Mouse (Mus musculus) hindbrain, embryonic 15.5 days (tissue): ENCODE measurements around the gene Anpep. TPM values are rescaled to one million over a fixed set of nuclear protein-coding genes. Genes with fewer than 3 reads are reported as not detected.

Experiments used
- ATAC-seq: fragments of 200-750 bp; cut with Nextera tagmentation; 2 replicates; pipeline ENCODE4 v1.8.0; 2017; ENCODE audit warnings: low read depth, moderate number of reproducible peaks, moderate TSS enrichment; ENCODE audit not compliant: low FRiP score
- H3K27ac ChIP-seq: fragments of 300-500 bp; sonication (generic); replicated peaks from 2 replicates; pipeline ENCODE4 v1.5.1; 2015; ENCODE audit warnings: mild to moderate bottlenecking, inconsistent platforms
- H3K27me3 ChIP-seq: fragments of 300-500 bp; sonication (generic); 2 replicates; pipeline ENCODE4 v1.6.1; 2015; ENCODE audit warnings: control low read depth, inconsistent platforms
- H3K36me3 ChIP-seq: fragments of 300-500 bp; sonication (generic); 2 replicates; pipeline ENCODE4 v1.6.1; 2015; ENCODE audit warnings: control low read depth, inconsistent platforms
- H3K4me1 ChIP-seq: fragments of 300-500 bp; sonication (generic); replicated peaks from 2 replicates; pipeline ENCODE4 v1.6.1; 2015; ENCODE audit warnings: control low read depth, inconsistent platforms
- H3K4me2 ChIP-seq: fragments of 300-500 bp; sonication (generic); 2 replicates; pipeline ENCODE4 v1.6.1; 2015; ENCODE audit warnings: moderate library complexity, mild to moderate bottlenecking, inconsistent platforms
- H3K4me3 ChIP-seq: fragments of 300-500 bp; sonication (generic); 2 replicates; pipeline ENCODE4 v1.5.1; 2015; ENCODE audit warnings: mild to moderate bottlenecking, inconsistent platforms
- H3K9ac ChIP-seq: fragments of 300-500 bp; sonication (generic); 2 replicates; pipeline ENCODE4 v1.6.1; 2015; ENCODE audit warnings: inconsistent platforms
- H3K9me3 ChIP-seq: fragments of 300-500 bp; sonication (generic); 2 replicates; pipeline ENCODE4 v1.6.1; 2016; ENCODE audit warnings: control low read depth, inconsistent platforms
- WGBS: fragments of 180-500 bp; shearing (Covaris S2); methylation state at CpG from one replicate; pipeline ENCODE4 v1.1.7; 2015; 5-methylcytosine and 5-hydroxymethylcytosine counted together
- polyA plus RNA-seq: library from polyadenylated mRNA; unstranded; fragments of >200 nt; fragmentation: Nextera tagmentation; extraction: Ambion mirVana; gene quantifications from 2 replicates; pipeline ENCODE4 v1.2.1, GENCODE M21; 2015

The Anpep gene
- polyA plus RNA-seq, 1 experiment from 2014 or later: 3.3 TPM

DNA sequence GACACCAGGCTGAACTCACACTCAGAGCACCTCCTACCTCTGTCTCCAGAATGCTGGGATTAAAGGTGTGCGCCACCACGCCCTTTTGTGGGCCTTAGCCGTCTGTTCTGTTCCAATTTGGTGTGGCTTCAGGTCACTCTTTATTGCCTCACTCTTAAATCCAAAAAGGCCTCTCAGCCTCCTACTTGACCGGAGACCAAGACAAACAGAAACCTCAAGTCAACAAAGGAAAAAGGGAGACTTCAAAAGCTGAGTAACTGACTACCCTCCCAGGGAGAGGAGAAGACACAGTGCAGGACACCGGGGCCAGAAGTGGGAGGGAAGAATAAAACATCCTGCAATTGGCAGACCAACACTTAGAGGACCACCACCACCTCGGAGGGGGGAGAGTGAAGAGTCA lies 29.7 kb downstream of the Anpep start:
- no peak overlapping the region for H3K9ac ChIP-seq
- H3K4me1 ChIP-seq: no peaks in the 10 kb centered on the region
- no peak overlapping the region for H3K27ac ChIP-seq
- 75% methylated on average over 6 of the region's 6 CpGs for WGBS
- no peaks in the 10 kb centered on the region for H3K9me3 ChIP-seq
- no peak overlapping the region for H3K4me2 ChIP-seq
- no peak for ATAC-seq
- no peaks in the 10 kb centered on the region for H3K27me3 ChIP-seq
- no peak overlapping the region for H3K4me3 ChIP-seq
- H3K36me3 ChIP-seq: no peaks in the 10 kb centered on the region

GRCm38 (mm10) chr7:79828341-79828740 lies 32.5 kb downstream of the Anpep start:
- no peak overlapping the region for H3K4me3 ChIP-seq
- no peaks in the 10 kb centered on the region for H3K36me3 ChIP-seq
- 73% methylated on average over 3 of the region's 3 CpGs for WGBS
- no peaks in the 10 kb centered on the region for H3K27me3 ChIP-seq
- no peak overlapping the region for H3K9ac ChIP-seq
- H3K9me3 ChIP-seq: no peaks in the 10 kb centered on the region
- no peak for ATAC-seq
- H3K4me1 ChIP-seq: no peaks in the 10 kb centered on the region
- no peak overlapping the region for H3K4me2 ChIP-seq
- no peak overlapping the region for H3K27ac ChIP-seq

DNA sequence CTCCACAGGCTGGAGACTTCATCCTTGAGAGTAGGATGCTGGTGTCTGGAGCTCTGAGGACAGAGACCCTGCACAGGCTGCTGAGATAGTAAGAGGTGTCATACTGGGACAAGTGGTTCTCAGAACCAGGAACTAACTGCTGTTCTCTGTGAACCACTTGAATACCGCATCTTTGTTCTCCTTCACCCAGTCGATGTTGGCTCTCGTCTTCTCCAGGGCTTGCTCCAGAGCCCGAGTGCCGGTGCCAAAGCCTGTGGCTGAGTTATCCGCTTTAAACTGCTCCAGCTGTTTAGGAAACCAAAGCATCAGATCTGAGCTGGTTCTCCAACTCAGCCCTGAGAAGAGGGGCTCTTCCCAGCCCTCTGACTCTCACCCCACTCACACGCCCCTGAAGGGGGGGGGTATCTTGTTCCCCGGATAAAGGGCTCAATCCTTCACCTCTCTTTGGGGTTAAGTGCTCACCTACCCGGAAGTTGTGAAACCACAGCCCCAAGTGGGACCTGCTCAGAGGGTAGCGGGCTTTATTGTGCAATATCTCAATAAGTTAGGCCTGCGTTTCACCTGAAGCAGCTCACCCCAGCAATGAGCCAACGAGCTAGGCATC lies 38.7 kb downstream of the Anpep start:
- H3K4me1 ChIP-seq: peaks cover 7% of the 10 kb centered on the region; the same call in 1 of the 2 replicates
- ATAC-seq: no peak
- WGBS: 89% methylated on average over 12 of the region's 12 CpGs
- no peak overlapping the region for H3K4me3 ChIP-seq
- H3K4me2 ChIP-seq: no peak overlapping the region
- H3K36me3 ChIP-seq: no peaks in the 10 kb centered on the region
- peaks cover 4% of the 10 kb centered on the region; the same call in 1 of the 2 replicates for H3K27me3 ChIP-seq
- no peak overlapping the region for H3K9ac ChIP-seq
- H3K9me3 ChIP-seq: no peaks in the 10 kb centered on the region
- H3K27ac ChIP-seq: no peak overlapping the region

GRCm38 (mm10) chr7:79819996-79820395 lies 40.9 kb downstream of the Anpep start:
- H3K9ac ChIP-seq: no peak overlapping the region
- peaks cover 4% of the 10 kb centered on the region; the same call in 1 of the 2 replicates for H3K27me3 ChIP-seq
- 50% methylated on average over 11 of the region's 11 CpGs for WGBS
- H3K4me3 ChIP-seq: no peak overlapping the region
- peaks cover 7% of the 10 kb centered on the region; the same call in 1 of the 2 replicates for H3K4me1 ChIP-seq
- no peak for ATAC-seq
- H3K9me3 ChIP-seq: no peaks in the 10 kb centered on the region
- H3K27ac ChIP-seq: no peak overlapping the region
- H3K4me2 ChIP-seq: no peak overlapping the region
- H3K36me3 ChIP-seq: no peaks in the 10 kb centered on the region

GRCm38 (mm10) chr7:79819515-79819914 lies 41.3 kb downstream of the Anpep start:
- Histone ChIP-seq H3K4me1 (peaks cover 7% of the 10 kb centered on the region; the same call in 1 of the 2 replicates), H3K27me3 (peaks cover 4% of the 10 kb centered on the region; the same call in 1 of the 2 replicates), H3K9ac (no peak overlapping the region), H3K4me3 (no peak overlapping the region), H3K4me2 (no peak overlapping the region), H3K36me3 (no peaks in the 10 kb centered on the region), H3K9me3 (no peaks in the 10 kb centered on the region), H3K27ac (no peak overlapping the region)
- ATAC-seq: no peak
- 63% methylated on average over 4 of the region's 4 CpGs for WGBS

DNA sequence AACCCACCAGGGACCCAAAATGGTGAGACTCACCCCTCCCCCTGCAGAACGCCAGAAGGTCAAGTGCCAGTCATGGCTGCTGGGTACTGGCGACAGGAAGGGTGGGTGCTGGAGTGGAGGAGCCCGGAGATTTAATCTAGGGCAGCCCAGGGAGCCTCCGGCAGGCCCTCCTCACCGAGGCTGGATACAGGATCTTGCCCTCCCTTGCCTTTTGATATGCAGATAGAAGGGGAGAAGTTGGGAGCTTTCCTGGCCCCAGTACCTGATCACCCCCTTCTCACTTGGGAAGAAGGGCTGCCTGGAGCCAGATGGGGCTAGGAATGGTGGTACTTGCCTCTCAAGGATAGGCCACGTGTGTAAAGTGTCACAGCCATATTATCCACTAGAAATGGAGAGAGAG lies 42.5 kb downstream of the Anpep start:
- Histone ChIP-seq H3K4me1 (peaks cover 7% of the 10 kb centered on the region; the same call in 1 of the 2 replicates), H3K4me2 (no peak overlapping the region), H3K9ac (no peak overlapping the region), H3K4me3 (no peak overlapping the region), H3K36me3 (no peaks in the 10 kb centered on the region), H3K27ac (no peak overlapping the region), H3K9me3 (no peaks in the 10 kb centered on the region), H3K27me3 (peaks cover 4% of the 10 kb centered on the region; the same call in 1 of the 2 replicates)
- WGBS: 10% methylated on average over 6 of the region's 6 CpGs
- no peak for ATAC-seq

DNA sequence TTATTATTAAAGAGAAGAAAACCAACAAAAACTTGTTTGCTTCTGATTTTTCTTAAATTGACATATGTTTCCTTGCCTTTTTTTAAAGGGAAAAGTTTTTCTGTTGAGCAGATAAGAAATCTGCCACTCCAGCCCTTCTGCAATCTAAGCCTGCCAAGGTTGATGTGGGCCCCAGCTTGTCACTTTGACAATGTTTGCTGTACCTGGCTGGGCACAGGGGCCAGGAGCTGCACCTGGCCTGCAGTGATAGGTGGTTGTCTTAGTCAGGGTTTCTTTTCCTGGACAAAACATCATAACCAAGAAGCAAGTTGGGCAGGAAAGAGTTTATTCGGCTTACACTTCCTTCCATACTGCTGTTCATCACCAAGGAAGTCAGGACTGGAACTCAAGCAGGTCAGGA lies 47.5 kb downstream of the Anpep start:
- Histone ChIP-seq H3K36me3 (no peaks in the 10 kb centered on the region), H3K4me2 (no peak overlapping the region), H3K9me3 (no peaks in the 10 kb centered on the region), H3K27me3 (0 out of 2 replicates have a peak, but pooled peaks cover 7% of the 10 kb centered on the region), H3K4me1 (peaks cover 10% of the 10 kb centered on the region), H3K9ac (no peak overlapping the region), H3K4me3 (no peak overlapping the region), H3K27ac (no peak overlapping the region)
- ATAC-seq: no peak
- 82% methylated on average over 1 of the region's 1 CpGs for WGBS

- peak; percentile 72 for ATAC-seq
- H3K27ac ChIP-seq: no peak within 1 kb of the TSS
- H3K36me3 ChIP-seq: no peaks in the 10 kb centered on the region
- WGBS: 19% methylated on average over 71 of the region's 71 CpGs
- peak within 1 kb of the TSS; percentile 64 for H3K4me2 ChIP-seq
- H3K4me1 ChIP-seq: peaks cover 7% of the 10 kb centered on the region
- H3K9me3 ChIP-seq: no peaks in the 10 kb centered on the region
- peak within 1 kb of the TSS; percentile 49 for H3K9ac ChIP-seq
- 0 out of 2 replicates have a peak, but pooled peaks cover 7% of the 10 kb centered on the region for H3K27me3 ChIP-seq
- peak within 1 kb of the TSS; percentile 37 for H3K4me3 ChIP-seq
Measured at GRCm38 (mm10) chr7:79810611-79811506, 50.0 kb downstream of the Anpep start, which contains the start of gene Mesp2. Mesp2 (plus strand) TSS chr7:79810727.

GRCm38 (mm10) chr7:79808561-79808960 lies 52.3 kb downstream of the Anpep start:
- no peaks in the 10 kb centered on the region for H3K36me3 ChIP-seq
- no peak overlapping the region for H3K4me2 ChIP-seq
- no peak overlapping the region for H3K9ac ChIP-seq
- peaks cover 7% of the 10 kb centered on the region for H3K4me1 ChIP-seq
- H3K4me3 ChIP-seq: no peak overlapping the region
- H3K9me3 ChIP-seq: no peaks in the 10 kb centered on the region
- H3K27ac ChIP-seq: no peak overlapping the region
- H3K27me3 ChIP-seq: 0 out of 2 replicates have a peak, but pooled peaks cover 7% of the 10 kb centered on the region
- no peak for ATAC-seq
- WGBS: 86% methylated on average over 7 of the region's 7 CpGs

GRCm38 (mm10) chr7:79803887-79804286 lies 57.0 kb downstream of the Anpep start:
- Histone ChIP-seq H3K4me1 (no peaks in the 10 kb centered on the region), H3K36me3 (no peaks in the 10 kb centered on the region), H3K4me3 (no peak overlapping the region), H3K9ac (no peak overlapping the region), H3K27me3 (no peaks in the 10 kb centered on the region), H3K9me3 (no peaks in the 10 kb centered on the region), H3K27ac (no peak overlapping the region), H3K4me2 (no peak overlapping the region)
- WGBS: 50% methylated on average over 2 of the region's 2 CpGs
- no peak for ATAC-seq

DNA sequence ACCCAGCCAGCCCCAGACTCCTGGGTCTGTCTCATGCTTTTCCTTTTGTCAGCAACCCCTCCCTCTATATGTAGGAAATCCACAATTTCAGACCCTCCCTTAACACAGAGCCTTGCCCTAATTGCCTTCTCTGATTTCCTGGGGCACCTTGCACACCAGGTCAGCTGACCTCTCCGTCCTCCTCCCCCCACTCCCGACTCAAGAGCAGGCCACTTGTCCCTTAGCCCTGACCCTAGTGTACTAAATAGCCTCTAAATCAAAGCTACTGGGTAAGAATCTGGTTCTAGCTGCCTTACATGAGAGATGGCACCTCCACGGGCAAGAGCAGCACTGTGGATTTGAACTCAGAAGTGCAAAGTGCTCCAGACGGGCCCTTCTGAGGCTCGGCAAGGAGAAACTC lies 58.8 kb downstream of the Anpep start:
- H3K9me3 ChIP-seq: no peaks in the 10 kb centered on the region
- H3K9ac ChIP-seq: no peak overlapping the region
- no peaks in the 10 kb centered on the region for H3K27me3 ChIP-seq
- H3K4me1 ChIP-seq: no peaks in the 10 kb centered on the region
- H3K4me2 ChIP-seq: no peak overlapping the region
- no peak overlapping the region for H3K4me3 ChIP-seq
- WGBS: 80% methylated on average over 5 of the region's 5 CpGs
- H3K27ac ChIP-seq: no peak overlapping the region
- H3K36me3 ChIP-seq: no peaks in the 10 kb centered on the region
- ATAC-seq: no peak

DNA sequence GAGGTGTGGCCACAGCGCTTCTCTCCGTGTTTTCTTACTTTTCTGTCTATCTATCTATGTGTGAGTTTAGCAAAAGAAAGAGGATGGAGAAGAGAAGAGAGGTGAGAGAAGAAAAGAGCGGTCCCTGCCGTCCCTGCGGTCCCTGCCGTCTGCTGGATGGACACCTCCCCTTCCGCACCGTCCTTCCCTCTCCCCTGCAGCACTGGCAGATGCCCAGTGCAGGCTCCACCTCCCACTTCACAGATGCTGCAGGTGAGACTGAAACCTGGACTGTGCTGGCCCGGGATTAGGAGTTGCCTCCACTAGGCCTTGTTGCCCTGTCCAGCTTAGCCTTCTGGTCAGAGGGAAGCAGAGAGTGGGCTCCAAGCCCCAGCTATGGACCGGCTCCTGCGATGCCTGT lies 59.5 kb downstream of the Anpep start:
- H3K9me3 ChIP-seq: no peaks in the 10 kb centered on the region
- H3K27me3 ChIP-seq: no peaks in the 10 kb centered on the region
- no peak for ATAC-seq
- H3K27ac ChIP-seq: no peak overlapping the region
- no peak overlapping the region for H3K9ac ChIP-seq
- 82% methylated on average over 11 of the region's 11 CpGs for WGBS
- no peak overlapping the region for H3K4me3 ChIP-seq
- H3K4me1 ChIP-seq: no peaks in the 10 kb centered on the region
- no peak overlapping the region for H3K4me2 ChIP-seq
- H3K36me3 ChIP-seq: no peaks in the 10 kb centered on the region
